Mouse (Mus musculus) lung, postnatal 0 days (tissue): ENCODE measurements around the gene Vezt.

Experiments
- CTCF ChIP-seq: IDR thresholded peaks from 2 replicates; pipeline ENCODE4 v1.5.1; 2016; ENCODE audit warnings: antibody characterized with exemption, mild to moderate bottlenecking
- EP300 ChIP-seq: IDR thresholded peaks from 2 replicates; pipeline ENCODE4 v1.6.1; 2016; ENCODE audit warnings: antibody characterized with exemption, mild to moderate bottlenecking, control low read depth

DNA sequence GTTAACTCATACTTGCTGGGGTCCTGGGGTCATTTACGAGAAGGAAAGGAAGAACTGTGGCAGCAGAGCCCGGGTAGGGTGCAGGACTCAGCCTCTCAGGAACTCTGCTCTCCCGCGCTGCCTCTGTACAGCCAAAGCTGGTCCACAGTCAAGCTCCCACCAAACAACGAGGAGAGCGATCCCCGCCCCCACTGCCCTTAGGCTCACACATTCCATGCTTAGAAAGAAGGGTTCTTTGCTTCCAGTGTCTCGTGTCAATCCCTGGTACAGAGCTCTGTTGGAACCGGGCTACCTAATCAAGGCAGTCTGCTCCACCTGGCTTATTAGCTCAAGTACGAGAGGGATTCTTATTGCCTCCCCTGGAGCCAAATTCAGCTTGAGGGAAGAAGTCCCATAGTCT lies 128.2 kb downstream of the Vezt start:
- TF ChIP-seq CTCF: no peak
- no peak for TF ChIP-seq EP300
